Mouse (Mus musculus) adrenal gland, postnatal 10 days (tissue): ENCODE measurements around the gene Vmn1r149. TPM values are rescaled to one million over a fixed set of nuclear protein-coding genes. Genes with fewer than 3 reads are reported as not detected.
"Not testable (repeated sequence)": the region's sequence is repeated elsewhere in the genome, so short reads cannot be mapped to it uniquely, and the experiment has no call there.

Experiments used
- DNase-seq: peaks from one replicate; pipeline ENCODE4 v3.0.0; 2021; ENCODE audit warnings: mixed read lengths
- long read RNA-seq, 2 experiments: library from polyadenylated mRNA; stranded (forward); transcript quantifications; one replicate each; pipeline ENCODE4 v2.0.0; 2021
- total RNA-seq, 2 experiments: library from RNA; stranded (reverse); gene quantifications; 2 replicates each; pipeline ENCODE4 v1.2.3; 2021

Vmn1r149 gene
- total RNA-seq = not detected
- long read RNA-seq, experiment 1 = 0 reads
- long read RNA-seq, experiment 2 = 0 reads

GRCm38 (mm10) chr7:22438129-22438528, at the start of gene Vmn1r149:
Vmn1r149 (minus strand) TSS chr7:22438229.
- not testable (repeated sequence) for DNase-seq

GRCm38 (mm10) chr7:22463975-22464374, 25.9 kb upstream of the Vmn1r149 start, which contains the start of gene Gm10665:
Gm10665 (minus strand) TSS chr7:22464075.
- not testable (repeated sequence) for DNase-seq

GRCm38 (mm10) chr7:22413283-22413682, 24.7 kb downstream of the Vmn1r149 start, which contains the start of gene Vmn1r148:
Vmn1r148 (plus strand) TSS chr7:22413583.
- DNase-seq = not testable (repeated sequence)

Other genes starting within 250 kb of the Vmn1r149 start
- not detected for gene Vmn1r143, start 248.9 kb downstream of the Vmn1r149 start, total RNA-seq
- gene Gm8653, start 237.0 kb downstream of the Vmn1r149 start, total RNA-seq = not detected
- not detected for gene Gm8453, start 208.7 kb downstream of the Vmn1r149 start, total RNA-seq
- not detected for gene Gm4187, start 108.5 kb downstream of the Vmn1r149 start, total RNA-seq
- gene Gm8660, start 67.2 kb downstream of the Vmn1r149 start, total RNA-seq = not detected
- gene Vmn1r148, start 24.6 kb downstream of the Vmn1r149 start, total RNA-seq = not detected
- gene Gm10665, start 25.8 kb upstream of the Vmn1r149 start, total RNA-seq = not detected
- not detected for gene Vmn1r151, start 61.4 kb upstream of the Vmn1r149 start, total RNA-seq
- not detected for gene Vmn1r152, start 84.7 kb upstream of the Vmn1r149 start, total RNA-seq
- gene Gm8677, start 96.7 kb upstream of the Vmn1r149 start, total RNA-seq = not detected
- gene Gm4201, start 127.1 kb upstream of the Vmn1r149 start, total RNA-seq = not detected
- not detected for gene Gm4565, start 149.9 kb upstream of the Vmn1r149 start, total RNA-seq
- gene Vmn1r155, start 219.8 kb upstream of the Vmn1r149 start, total RNA-seq = not detected